Mouse (Mus musculus): Measurements from ENCODE around the gene Rnf166. TPM values are rescaled to one million over a fixed set of nuclear protein-coding genes. Genes with fewer than 3 reads are reported as not detected.
A peak's percentile ranks its signal among the peaks of the same experiment; 100 is the strongest.

Rnf166 gene
- polyA plus RNA-seq, 1 experiment = 296 TPM

DNA sequence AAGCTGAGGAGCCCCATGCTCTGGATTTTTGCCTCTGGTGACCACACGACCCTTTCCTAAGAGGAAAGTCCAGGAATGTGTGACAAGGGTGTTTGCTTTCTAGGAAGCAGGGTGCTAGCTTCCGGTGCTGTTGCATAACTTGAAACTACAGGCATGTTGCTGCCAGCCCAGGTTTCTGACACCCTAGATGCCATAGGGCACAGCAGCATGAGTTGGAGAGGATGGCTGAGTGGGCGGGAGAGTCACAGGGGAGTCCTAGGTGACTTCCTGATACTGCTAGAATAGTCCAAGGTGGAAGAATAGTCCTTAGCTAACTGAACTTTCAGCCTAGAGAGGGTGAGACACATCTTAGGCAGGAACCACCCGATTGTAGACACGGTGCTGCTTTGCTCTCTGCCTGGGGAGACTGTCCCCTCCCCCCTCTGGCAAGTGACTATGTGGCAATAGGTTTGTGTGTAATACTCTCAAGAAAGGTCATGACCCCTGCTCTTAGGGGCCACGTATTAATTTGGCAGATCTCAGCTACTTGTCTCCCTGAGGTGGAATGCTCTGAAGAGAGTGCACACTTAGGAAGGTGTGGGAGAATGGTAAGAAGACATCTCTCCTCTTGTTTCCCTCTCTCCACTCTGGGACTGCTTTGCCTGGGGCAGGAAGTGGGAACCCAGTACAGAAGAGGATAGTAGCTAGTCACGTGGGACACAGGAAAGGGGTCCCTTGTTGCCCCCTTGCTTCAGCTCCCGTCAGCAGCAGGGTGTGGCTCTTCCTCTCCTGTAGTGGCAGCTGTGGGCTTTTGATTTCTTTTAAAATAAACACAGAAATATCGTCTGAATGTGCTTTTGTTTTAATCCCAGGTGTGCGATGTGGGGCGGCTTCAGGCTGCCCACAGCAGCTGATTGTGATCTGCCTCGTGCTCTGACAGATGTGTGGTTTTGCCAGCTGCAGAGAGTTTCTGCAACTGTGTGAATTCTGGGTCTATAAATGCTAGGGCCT lies 11.9 kb downstream of the Rnf166 start:
- peaks cover 81% of the 10 kb centered on the region for H3K4me1 ChIP-seq (replicated peaks; ENCODE audit: control insufficient read depth, insufficient read depth, low read length)
- WGBS = 15% methylated on average over 12 of the region's 12 CpGs
- no peak overlapping the region for H3K4me3 ChIP-seq (ENCODE audit: control insufficient read depth, insufficient read depth, low read length)
- peak; percentile 62 for DNase-seq
- H3K27ac ChIP-seq (ENCODE audit: control insufficient read depth, insufficient read depth, low read length) = peak overlapping the region; percentile 77
- peaks cover 17% of the 10 kb centered on the region for H3K36me3 ChIP-seq (ENCODE audit: control insufficient read depth, insufficient read depth, low read length)
- TF ChIP-seq POLR2A (IDR thresholded peaks at IDR 0.05; ENCODE audit: control insufficient read depth, extremely low read depth, insufficient read depth, low read length, poor library complexity) (no peak), CTCF (IDR thresholded peaks at IDR 0.05; ENCODE audit: borderline replicate concordance, control insufficient read depth, extremely low read depth, insufficient read depth, low read length, poor library complexity) (peak; percentile 37; the same call in 1 of the 2 replicates)
- H3K27me3 ChIP-seq (ENCODE audit: control insufficient read depth, insufficient read depth, low read length) = no peaks in the 10 kb centered on the region

DNA sequence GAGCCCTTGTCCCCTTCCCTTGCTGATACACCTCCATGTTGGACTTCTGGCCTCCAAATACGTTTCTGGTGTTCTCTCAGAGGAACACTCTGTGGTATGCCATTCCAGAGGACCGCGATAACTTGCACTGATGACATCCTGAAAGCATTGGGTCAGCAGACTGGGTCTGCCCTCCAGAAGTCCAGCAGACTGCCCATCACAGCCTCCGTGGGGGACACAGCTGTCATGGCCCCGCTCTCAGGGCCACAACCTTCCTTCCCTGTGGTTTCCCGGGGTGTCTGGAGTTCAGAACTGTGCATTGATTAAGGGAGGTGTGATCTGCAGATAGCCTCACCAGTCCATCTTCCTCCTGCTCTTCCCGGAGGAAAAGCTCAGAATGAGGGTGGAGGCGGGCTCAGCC lies 13.4 kb downstream of the Rnf166 start:
- Histone ChIP-seq H3K27ac (ENCODE audit: control insufficient read depth, insufficient read depth, low read length) (no peak overlapping the region), H3K4me1 (replicated peaks; ENCODE audit: control insufficient read depth, insufficient read depth, low read length) (peaks cover 72% of the 10 kb centered on the region), H3K4me3 (ENCODE audit: control insufficient read depth, insufficient read depth, low read length) (no peak overlapping the region), H3K36me3 (ENCODE audit: control insufficient read depth, insufficient read depth, low read length) (peaks cover 17% of the 10 kb centered on the region), H3K27me3 (ENCODE audit: control insufficient read depth, insufficient read depth, low read length) (no peaks in the 10 kb centered on the region)
- WGBS = 89% methylated on average over 8 of the region's 8 CpGs
- no peak for TF ChIP-seq POLR2A (IDR thresholded peaks at IDR 0.05; ENCODE audit: control insufficient read depth, extremely low read depth, insufficient read depth, low read length, poor library complexity)
- no peak for TF ChIP-seq CTCF (IDR thresholded peaks at IDR 0.05; ENCODE audit: borderline replicate concordance, control insufficient read depth, extremely low read depth, insufficient read depth, low read length, poor library complexity)
- DNase-seq = no peak

DNA sequence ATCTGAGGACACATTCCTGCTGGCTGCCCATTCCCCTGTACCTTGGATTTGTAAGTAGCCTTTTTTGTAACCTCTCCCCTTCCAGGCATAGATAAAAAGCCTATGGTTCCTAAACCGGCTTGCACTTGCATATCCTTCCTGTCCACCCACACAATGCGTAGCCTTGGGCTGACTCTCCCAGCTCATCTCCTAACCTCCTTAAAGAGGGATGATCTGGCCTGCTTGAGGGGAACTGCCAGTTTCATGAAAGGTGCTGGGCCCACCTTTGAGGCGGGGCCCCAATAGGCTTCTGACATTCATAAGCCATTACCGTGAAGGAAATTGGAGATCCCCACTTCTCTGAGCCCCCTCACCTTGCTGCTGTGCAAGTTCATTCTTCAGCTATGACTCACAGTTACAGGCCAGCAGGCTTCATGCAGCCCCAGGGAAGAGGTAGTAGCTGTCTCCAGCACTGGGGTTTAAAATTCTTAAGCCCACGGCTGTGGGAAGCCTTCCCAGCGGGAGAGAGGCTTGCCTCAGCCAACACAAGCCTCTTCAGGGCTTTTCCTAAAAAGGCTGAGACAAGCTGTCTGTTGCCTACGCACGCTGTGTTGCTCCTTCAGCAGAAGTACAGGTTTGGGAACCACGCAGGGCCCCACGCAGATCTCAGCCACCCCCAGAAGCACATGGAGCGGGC lies 14.3 kb downstream of the Rnf166 start:
- Histone ChIP-seq H3K4me1 (replicated peaks; ENCODE audit: control insufficient read depth, insufficient read depth, low read length) (peaks cover 63% of the 10 kb centered on the region), H3K4me3 (ENCODE audit: control insufficient read depth, insufficient read depth, low read length) (no peak overlapping the region), H3K27me3 (ENCODE audit: control insufficient read depth, insufficient read depth, low read length) (no peaks in the 10 kb centered on the region), H3K36me3 (ENCODE audit: control insufficient read depth, insufficient read depth, low read length) (peaks cover 8% of the 10 kb centered on the region), H3K27ac (ENCODE audit: control insufficient read depth, insufficient read depth, low read length) (no peak overlapping the region)
- TF ChIP-seq CTCF (IDR thresholded peaks at IDR 0.05; ENCODE audit: borderline replicate concordance, control insufficient read depth, extremely low read depth, insufficient read depth, low read length, poor library complexity) = no peak
- TF ChIP-seq POLR2A (IDR thresholded peaks at IDR 0.05; ENCODE audit: control insufficient read depth, extremely low read depth, insufficient read depth, low read length, poor library complexity) = no peak
- 60% methylated on average over 11 of the region's 11 CpGs for WGBS
- DNase-seq = no peak

GRCm38 (mm10) chr8:122460524-122461472 lies 15.1 kb downstream of the Rnf166 start, which contains the start of gene Snai3:
Gene Snai3 (minus strand): TSS chr8:122460733.
- Histone ChIP-seq H3K36me3 (ENCODE audit: control insufficient read depth, insufficient read depth, low read length) (peaks cover 5% of the 10 kb centered on the region; the same call in 1 of the 2 replicates), H3K4me3 (ENCODE audit: control insufficient read depth, insufficient read depth, low read length) (peak within 1 kb of the TSS; percentile 45), H3K4me1 (replicated peaks; ENCODE audit: control insufficient read depth, insufficient read depth, low read length) (peaks cover 57% of the 10 kb centered on the region), H3K27ac (ENCODE audit: control insufficient read depth, insufficient read depth, low read length) (peak within 1 kb of the TSS; percentile 17; the same call in 1 of the 2 replicates), H3K27me3 (ENCODE audit: control insufficient read depth, insufficient read depth, low read length) (no peaks in the 10 kb centered on the region)
- DNase-seq = peak; percentile 79
- WGBS = 6% methylated on average over 56 of the region's 56 CpGs
- TF ChIP-seq POLR2A (IDR thresholded peaks at IDR 0.05; ENCODE audit: control insufficient read depth, extremely low read depth, insufficient read depth, low read length, poor library complexity) (peak; percentile 43), CTCF (IDR thresholded peaks at IDR 0.05; ENCODE audit: borderline replicate concordance, control insufficient read depth, extremely low read depth, insufficient read depth, low read length, poor library complexity) (no peak)

DNA sequence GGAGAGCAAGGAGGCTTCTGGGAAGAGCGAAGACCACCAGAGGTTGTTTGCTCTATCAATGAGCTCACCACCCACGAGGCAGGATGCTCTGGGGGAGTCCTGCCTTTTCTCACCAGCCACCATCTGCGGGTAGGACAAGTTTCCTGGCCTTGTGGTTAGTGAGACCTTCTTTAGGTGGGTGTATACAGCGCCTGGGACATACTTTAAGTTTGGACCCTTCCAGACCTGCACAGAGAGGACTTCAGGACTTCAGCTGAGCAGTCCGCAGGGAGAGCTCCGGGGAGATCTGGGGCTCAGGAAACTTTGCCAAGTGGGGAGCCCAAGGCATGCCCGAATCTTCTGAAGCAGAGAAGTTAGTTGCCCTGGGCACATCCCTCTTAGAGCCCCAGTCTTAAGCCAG lies 15.9 kb downstream of the Rnf166 start:
- Histone ChIP-seq H3K4me1 (replicated peaks; ENCODE audit: control insufficient read depth, insufficient read depth, low read length) (peaks cover 54% of the 10 kb centered on the region), H3K27ac (ENCODE audit: control insufficient read depth, insufficient read depth, low read length) (peak overlapping the region; percentile 17; the same call in 1 of the 2 replicates), H3K36me3 (ENCODE audit: control insufficient read depth, insufficient read depth, low read length) (no peaks in the 10 kb centered on the region), H3K27me3 (ENCODE audit: control insufficient read depth, insufficient read depth, low read length) (no peaks in the 10 kb centered on the region), H3K4me3 (ENCODE audit: control insufficient read depth, insufficient read depth, low read length) (peak overlapping the region; percentile 45)
- peak; percentile 46 for DNase-seq
- TF ChIP-seq POLR2A (IDR thresholded peaks at IDR 0.05; ENCODE audit: control insufficient read depth, extremely low read depth, insufficient read depth, low read length, poor library complexity) (no peak), CTCF (IDR thresholded peaks at IDR 0.05; ENCODE audit: borderline replicate concordance, control insufficient read depth, extremely low read depth, insufficient read depth, low read length, poor library complexity) (no peak)
- 6% methylated on average over 7 of the region's 7 CpGs for WGBS

All from thymus, adult 2 months (tissue).